ENCODE assay signal across 8 mouse cellular contexts in genomic region chr14:14064486-14065141, GRCm38 (mm10). TPM values are rescaled to one million over a fixed set of nuclear protein-coding genes. Genes with fewer than 3 reads are reported as not detected.
DNase-seq lines count a peak whose midpoint lies in the region; ATAC-seq and TF ChIP-seq lines count a peak whose summit lies in the region.
"Had no signal": no experiment of that assay in that cellular context is flagged by ENCODE, and none has a peak within 500 bp of the region (broad histone marks: within the 10 kb centered on the region; RNA-seq: fewer than 3 reads in every experiment).

No protein-coding gene starts in this region.

- WGBS in forebrain, embryonic 13.5 days, result 3% methylated on average over 5 of the region's 5 CpGs
- 29% methylated on average over 5 of the region's 5 CpGs for WGBS in lung, embryonic 15.5 days
- 20% methylated on average over 5 of the region's 5 CpGs for whole genome bisulfite sequencing in stomach, postnatal 0 days

- no peaks in the 10 kb centered on the region for H3K27me3 ChIP-seq in forebrain, embryonic 13.5 days
- no peaks in the 10 kb centered on the region for H3K27me3 ChIP-seq in lung, embryonic 15.5 days
- no peaks in the 10 kb centered on the region for H3K27me3 ChIP-seq in stomach, postnatal 0 days (ENCODE audit: control insufficient read depth, insufficient read depth, low read length)
- H3K27me3 ChIP-seq: neural tube, embryonic 12.5 days had no signal

- no peak overlapping the region for H3K4me3 ChIP-seq in forebrain, embryonic 13.5 days
- no peak overlapping the region for H3K4me3 ChIP-seq in lung, embryonic 15.5 days
- H3K4me3 ChIP-seq in stomach, postnatal 0 days (ENCODE audit: low read depth, low read length), result no peak overlapping the region
- H3K4me3 ChIP-seq: neural tube, embryonic 12.5 days had no signal

- peak overlapping the region; percentile 18; the same call in 1 of the 2 replicates for H3K4me2 ChIP-seq in forebrain, embryonic 13.5 days
- no peak overlapping the region for H3K4me2 ChIP-seq in lung, embryonic 15.5 days
- H3K4me2 ChIP-seq in stomach, postnatal 0 days (replicated peaks; ENCODE audit: low read depth), result no peak overlapping the region
- H3K4me2 ChIP-seq: neural tube, embryonic 12.5 days had no signal

- intact Hi-C loops in left cerebral cortex, postnatal 25 days (cut with DNase I), result no loop called here

- peak; percentile 44 for DNase-seq in thymus, postnatal 0 days (ENCODE audit: low spot score)
- DNase-seq in thymus, postnatal 36 days, result no peak
- no peak for DNase-seq in stomach, postnatal 0 days (ENCODE audit: low spot score)
- no peak for DNase-seq in left cerebral cortex, postnatal 25 days (ENCODE audit: low spot score in 2 of 2)
- no peak for DNase-seq in gastrocnemius, adult 8-10 months (ENCODE audit: low spot score in 2 of 2)

- H3K9ac ChIP-seq in forebrain, embryonic 13.5 days, result 0 out of 2 replicates have a peak overlapping the region, but pooled peaks have one; percentile 5
- no peak overlapping the region for H3K9ac ChIP-seq in lung, embryonic 15.5 days
- H3K9ac ChIP-seq in stomach, postnatal 0 days (ENCODE audit: low read length), result no peak overlapping the region
- H3K9ac ChIP-seq: neural tube, embryonic 12.5 days had no signal

- peaks cover 62% of the 10 kb centered on the region for H3K4me1 ChIP-seq in forebrain, embryonic 13.5 days
- peaks cover 40% of the 10 kb centered on the region for H3K4me1 ChIP-seq in lung, embryonic 15.5 days
- H3K4me1 ChIP-seq in stomach, postnatal 0 days (replicated peaks; ENCODE audit: control insufficient read depth, insufficient read depth), result no peaks in the 10 kb centered on the region; the same call in 1 of the 2 replicates

- peak; percentile 84 for ATAC-seq in forebrain, embryonic 13.5 days
- peak; percentile 63; the same call in 1 of the 2 replicates for ATAC-seq in lung, embryonic 15.5 days (ENCODE audit: borderline replicate concordance, extremely low read depth, low FRiP score, low TSS enrichment)
- ATAC-seq in stomach, postnatal 0 days (ENCODE audit: low FRiP score, low TSS enrichment), result no peak

- TF ChIP-seq EP300 in stomach, postnatal 0 days (optimal IDR thresholded peaks at IDR 0.05), result no peak

- TF ChIP-seq CTCF in stomach, postnatal 0 days (IDR thresholded peaks at IDR 0.05; ENCODE audit: low read depth), result no peak

- peak overlapping the region; percentile 86 for H3K27ac ChIP-seq in forebrain, embryonic 13.5 days
- H3K27ac ChIP-seq in lung, embryonic 15.5 days, result peak overlapping the region; percentile 65
- H3K27ac ChIP-seq in stomach, postnatal 0 days (replicated peaks), result peak overlapping the region; percentile 56; the same call in 1 of the 2 replicates
- H3K27ac ChIP-seq: neural tube, embryonic 12.5 days had no signal

- H3K9me3 ChIP-seq in forebrain, embryonic 13.5 days (replicated peaks), result no peaks in the 10 kb centered on the region
- no peaks in the 10 kb centered on the region for H3K9me3 ChIP-seq in lung, embryonic 15.5 days
- H3K9me3 ChIP-seq in stomach, postnatal 0 days (ENCODE audit: control insufficient read depth, low read length), result no peaks in the 10 kb centered on the region
- H3K9me3 ChIP-seq: neural tube, embryonic 12.5 days had no signal

- 0 out of 2 replicates have a peak, but pooled peaks cover 4% of the 10 kb centered on the region for H3K36me3 ChIP-seq in forebrain, embryonic 13.5 days (ENCODE audit: poor library complexity, severe bottlenecking)
- no peaks in the 10 kb centered on the region for H3K36me3 ChIP-seq in lung, embryonic 15.5 days
- H3K36me3 ChIP-seq in stomach, postnatal 0 days (ENCODE audit: control insufficient read depth, insufficient read depth, low read length), result no peaks in the 10 kb centered on the region
- H3K36me3 ChIP-seq: neural tube, embryonic 12.5 days had no signal

RNA-seq across cellular contexts. Expression of gene Psmd6, which starts 56.2 kb away (rescaled TPM):
- 228 and 234 TPM in 2 replicates for polyA plus RNA-seq in thymus, postnatal 0 days (2015; fragmentation: Nextera tagmentation; extraction: Ambion mirVana)
- polyA plus RNA-seq in forebrain, embryonic 13.5 days (2015; fragmentation: Nextera tagmentation; extraction: Ambion mirVana), result 308 and 313 TPM in 2 replicates
- polyA plus RNA-seq in lung, embryonic 15.5 days (2015; fragmentation: Nextera tagmentation; extraction: Ambion mirVana), result 239 and 243 TPM in 2 replicates
- 161 and 168 TPM in 2 replicates for polyA plus RNA-seq in stomach, postnatal 0 days (2015; fragmentation: Nextera tagmentation; extraction: Ambion mirVana)
- 100 to 1,000 TPM; 101 to 103 TPM for total RNA-seq in left cerebral cortex, postnatal 25 days (2021)
- 100 to 1,000 TPM; 145 to 169 (median 155) TPM for total RNA-seq in gastrocnemius, adult 8-10 months (2022)
